Mouse (Mus musculus) kidney, embryonic 14.5 days (tissue): ENCODE results near the gene Olfr1347. TPM values are rescaled to one million over a fixed set of nuclear protein-coding genes. Genes with fewer than 3 reads are reported as not detected.
"Not testable (repeated sequence)": the region's sequence is repeated elsewhere in the genome, so short reads cannot be mapped to it uniquely, and the experiment has no call there.

Experiments used
- ATAC-seq: fragments of 200-750 bp; cut with Nextera tagmentation; 2 replicates; pipeline ENCODE4 v1.8.0; 2017; ENCODE audit warnings: moderate number of reproducible peaks, mild to moderate bottlenecking, moderate TSS enrichment, moderate library complexity; ENCODE audit not compliant: low FRiP score, low TSS enrichment
- H3K27ac ChIP-seq: fragments of 300-500 bp; sonication (generic); 2 replicates; pipeline ENCODE4 v1.5.1; 2014; ENCODE audit warnings: low read depth, mild to moderate bottlenecking, low read length, moderate library complexity, mixed read lengths
- H3K27me3 ChIP-seq: fragments of 300-500 bp; sonication (generic); 2 replicates; pipeline ENCODE4 v1.6.1; 2014; ENCODE audit warnings: mild to moderate bottlenecking, low read length; ENCODE audit not compliant: control insufficient read depth, insufficient read depth
- H3K36me3 ChIP-seq: fragments of 300-500 bp; sonication (generic); 2 replicates; pipeline ENCODE4 v1.6.1; 2014; ENCODE audit warnings: low read length, mixed read lengths; ENCODE audit not compliant: control insufficient read depth, insufficient read depth
- H3K4me1 ChIP-seq: fragments of 300-500 bp; sonication (generic); 2 replicates; pipeline ENCODE4 v1.6.1; 2014; ENCODE audit warnings: low read length, mixed read lengths; ENCODE audit not compliant: control insufficient read depth, insufficient read depth
- H3K4me2 ChIP-seq: fragments of 300-500 bp; sonication (generic); replicated peaks from 2 replicates; pipeline ENCODE4 v1.6.1; 2014; ENCODE audit warnings: low read depth, mild to moderate bottlenecking, low read length
- H3K4me3 ChIP-seq: fragments of 300-500 bp; sonication (generic); 2 replicates; pipeline ENCODE4 v1.5.1; 2014; ENCODE audit warnings: mild to moderate bottlenecking, low read length
- H3K9ac ChIP-seq: fragments of 300-500 bp; sonication (generic); 2 replicates; pipeline ENCODE4 v1.6.1; 2014; ENCODE audit warnings: low read depth, mild to moderate bottlenecking, low read length, moderate library complexity
- H3K9me3 ChIP-seq: fragments of 300-500 bp; sonication (generic); 2 replicates; pipeline ENCODE4 v1.6.1; 2016; ENCODE audit warnings: low read length; ENCODE audit not compliant: control insufficient read depth
- WGBS: fragments of 180-500 bp; shearing (Covaris S2); extraction: QIAGEN DNeasy Blood & Tissue Kit; methylation state at CpG from one replicate; pipeline ENCODE4 v1.1.7; 2014; 5-methylcytosine and 5-hydroxymethylcytosine counted together
- polyA plus RNA-seq: library from polyadenylated mRNA; unstranded; fragments of >200 nt; fragmentation: Nextera tagmentation; extraction: Ambion mirVana; gene quantifications from 2 replicates; pipeline ENCODE4 v1.2.1, GENCODE M21; 2014

Olfr1347 gene
- not detected in 2 replicates for polyA plus RNA-seq

DNA sequence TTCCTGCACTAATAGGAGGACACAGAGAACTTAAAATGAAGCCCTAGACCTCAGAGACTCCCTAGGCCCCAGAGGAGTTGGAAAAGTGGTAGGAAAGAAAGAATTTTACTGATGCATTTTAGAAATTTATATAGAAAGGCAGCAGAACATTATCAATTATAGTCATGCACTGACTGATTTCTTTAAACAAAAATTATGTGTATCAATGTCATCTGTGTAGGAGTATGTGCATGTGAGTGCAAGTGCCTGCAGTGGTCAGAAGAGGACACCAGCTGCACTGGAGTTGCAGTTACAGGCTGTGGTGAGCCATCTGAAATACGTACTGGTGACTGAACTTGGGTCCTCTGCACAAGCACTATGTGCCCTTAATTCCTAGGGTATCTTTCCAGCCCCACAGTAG is at the start of gene Olfr1347:
Gene Olfr1347, minus strand, starts transcription at position 101 of the 400 bp plus-strand sequence.
- H3K4me2 ChIP-seq = no peak within 1 kb of the TSS
- no peaks in the 10 kb centered on the region for H3K4me1 ChIP-seq
- no peaks in the 10 kb centered on the region for H3K36me3 ChIP-seq
- no peak for ATAC-seq
- H3K9me3 ChIP-seq = peaks cover 5% of the 10 kb centered on the region; the same call in 1 of the 2 replicates
- WGBS = 69% methylated on average over 1 of the region's 1 CpGs
- H3K27ac ChIP-seq = no peak within 1 kb of the TSS
- no peak within 1 kb of the TSS for H3K9ac ChIP-seq
- no peaks in the 10 kb centered on the region for H3K27me3 ChIP-seq
- H3K4me3 ChIP-seq = no peak within 1 kb of the TSS

DNA sequence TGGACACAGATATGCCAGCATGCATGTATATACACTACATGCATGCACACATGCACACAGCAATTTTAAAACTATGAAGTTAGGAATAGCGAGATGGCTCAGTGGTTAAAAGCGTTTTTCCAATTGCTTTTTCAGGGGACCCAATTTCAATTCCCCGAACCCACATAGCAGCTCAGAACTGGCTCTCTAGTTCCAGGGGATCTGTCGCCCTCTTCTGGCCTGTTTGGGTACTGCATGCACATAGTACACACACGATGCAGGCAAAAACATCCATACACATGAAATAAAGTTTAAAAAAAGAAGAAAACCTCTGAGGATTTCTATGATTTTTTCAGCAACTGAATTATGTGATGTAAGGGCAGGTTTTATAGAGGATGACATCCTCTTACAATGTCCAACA is 26.6 kb upstream of the Olfr1347 start:
- no peak overlapping the region for H3K27ac ChIP-seq
- H3K4me3 ChIP-seq = no peak overlapping the region
- H3K9ac ChIP-seq = no peak overlapping the region
- WGBS = 69% methylated on average over 5 of the region's 5 CpGs
- H3K36me3 ChIP-seq = no peaks in the 10 kb centered on the region
- no peaks in the 10 kb centered on the region for H3K4me1 ChIP-seq
- H3K4me2 ChIP-seq = no peak overlapping the region
- no peak for ATAC-seq
- peaks cover 5% of the 10 kb centered on the region for H3K9me3 ChIP-seq
- H3K27me3 ChIP-seq = no peaks in the 10 kb centered on the region

DNA sequence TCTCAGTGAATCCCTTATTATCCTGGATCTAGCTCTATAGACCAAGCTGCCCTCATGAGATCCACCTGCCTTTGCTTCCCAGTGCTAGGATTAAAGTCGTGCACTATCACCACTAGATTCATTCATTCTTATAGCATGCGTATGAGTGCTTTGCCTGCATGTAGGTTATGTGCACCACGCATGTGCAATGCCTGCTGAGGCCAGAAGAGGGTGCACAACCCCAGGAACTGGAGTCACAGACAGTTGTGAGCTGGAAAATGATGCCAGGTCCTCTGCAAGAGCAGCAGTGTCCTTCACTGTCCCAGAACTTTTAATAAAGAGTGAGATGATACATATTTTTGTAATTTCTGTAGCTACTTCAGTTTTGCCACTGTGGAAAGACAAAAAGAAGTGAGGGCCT is 25.4 kb upstream of the Olfr1347 start:
- WGBS = 71% methylated on average over 3 of the region's 3 CpGs
- Histone ChIP-seq H3K4me3 (no peak overlapping the region), H3K27ac (no peak overlapping the region), H3K4me2 (no peak overlapping the region), H3K9ac (no peak overlapping the region), H3K9me3 (peaks cover 5% of the 10 kb centered on the region), H3K4me1 (no peaks in the 10 kb centered on the region), H3K36me3 (no peaks in the 10 kb centered on the region), H3K27me3 (no peaks in the 10 kb centered on the region)
- ATAC-seq = no peak

DNA sequence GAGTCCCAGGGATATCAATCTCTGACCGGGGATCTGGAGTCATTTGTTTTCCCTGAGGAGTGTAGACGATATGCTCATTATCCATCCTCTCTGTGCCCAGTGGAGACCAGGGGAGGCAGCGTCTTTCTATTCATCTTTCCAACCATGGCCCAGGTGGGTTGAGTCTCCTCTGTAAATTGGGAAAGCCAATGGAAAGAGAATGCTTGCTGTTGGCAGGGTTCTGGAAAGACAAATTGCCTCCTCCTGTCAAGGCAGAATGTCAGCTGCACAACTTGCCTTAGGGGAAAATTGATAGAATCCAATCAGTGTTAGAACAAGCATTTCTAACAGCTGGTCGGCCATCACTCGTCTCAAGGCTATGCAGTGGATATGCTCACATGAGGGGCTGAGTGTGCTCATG is 23.3 kb upstream of the Olfr1347 start, which contains the start of gene Olfr1349:
Gene Olfr1349, minus strand, starts transcription at position 101 of the 400 bp plus-strand sequence.
- H3K4me3 ChIP-seq = no peak within 1 kb of the TSS
- no peaks in the 10 kb centered on the region for H3K4me1 ChIP-seq
- 82% methylated on average over 5 of the region's 5 CpGs for WGBS
- no peak within 1 kb of the TSS for H3K27ac ChIP-seq
- no peak within 1 kb of the TSS for H3K9ac ChIP-seq
- peaks cover 5% of the 10 kb centered on the region for H3K9me3 ChIP-seq
- no peaks in the 10 kb centered on the region for H3K27me3 ChIP-seq
- no peak within 1 kb of the TSS for H3K4me2 ChIP-seq
- ATAC-seq = no peak
- no peaks in the 10 kb centered on the region for H3K36me3 ChIP-seq

DNA sequence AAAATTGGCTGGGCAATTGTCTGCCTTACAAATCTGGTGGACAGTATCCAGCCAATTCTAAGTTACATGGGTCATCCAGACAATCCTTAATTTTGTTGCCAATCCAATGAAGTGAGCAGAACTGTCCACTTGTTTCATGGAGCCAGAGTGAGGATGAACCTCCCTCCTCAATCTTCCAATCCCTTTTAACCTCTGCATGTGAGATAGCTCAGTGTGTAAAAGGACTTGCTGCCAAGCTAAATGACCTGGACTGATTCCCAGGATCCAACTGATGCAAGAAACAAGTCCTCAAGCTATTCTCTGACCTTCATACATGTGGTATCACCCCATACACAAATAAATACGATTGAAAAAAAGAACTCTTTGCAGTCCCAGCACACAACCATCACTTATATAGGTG is 22.1 kb upstream of the Olfr1347 start:
- no peak for ATAC-seq
- no peak overlapping the region for H3K4me3 ChIP-seq
- H3K27ac ChIP-seq = no peak overlapping the region
- H3K9me3 ChIP-seq = peaks cover 5% of the 10 kb centered on the region
- H3K27me3 ChIP-seq = no peaks in the 10 kb centered on the region
- H3K36me3 ChIP-seq = no peaks in the 10 kb centered on the region
- H3K9ac ChIP-seq = no peak overlapping the region
- WGBS = 37% methylated on average over 1 of the region's 1 CpGs
- H3K4me2 ChIP-seq = no peak overlapping the region
- no peaks in the 10 kb centered on the region for H3K4me1 ChIP-seq

DNA sequence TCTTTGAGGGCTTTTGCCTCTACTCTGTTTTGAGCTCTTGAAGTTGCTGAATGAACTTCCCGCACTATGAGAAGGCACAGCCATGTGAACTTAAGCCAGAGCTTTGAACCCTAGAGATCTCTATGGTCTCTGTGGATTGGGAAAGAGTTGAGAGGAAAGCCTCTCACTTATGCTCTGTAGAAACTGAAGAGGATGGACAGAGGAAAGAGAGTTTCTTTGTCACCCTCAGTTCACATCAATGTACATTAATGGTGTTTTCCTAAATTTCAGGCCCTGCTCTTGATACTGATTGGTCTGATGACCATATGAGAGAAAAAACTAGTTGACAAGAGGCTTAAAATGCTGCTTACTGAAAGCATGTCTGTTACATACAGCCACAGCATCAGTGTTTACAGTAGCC is 9.1 kb upstream of the Olfr1347 start, which contains the start of gene Olfr1348:
Gene Olfr1348, minus strand, starts transcription at position 101 of the 400 bp plus-strand sequence.
- no peak for ATAC-seq
- Histone ChIP-seq H3K4me2 (no peak within 1 kb of the TSS), H3K4me1 (no peaks in the 10 kb centered on the region), H3K9me3 (no peaks in the 10 kb centered on the region), H3K27ac (no peak within 1 kb of the TSS), H3K36me3 (no peaks in the 10 kb centered on the region), H3K4me3 (no peak within 1 kb of the TSS), H3K9ac (no peak within 1 kb of the TSS), H3K27me3 (no peaks in the 10 kb centered on the region)
- 83% methylated on average over 1 of the region's 1 CpGs for WGBS

DNA sequence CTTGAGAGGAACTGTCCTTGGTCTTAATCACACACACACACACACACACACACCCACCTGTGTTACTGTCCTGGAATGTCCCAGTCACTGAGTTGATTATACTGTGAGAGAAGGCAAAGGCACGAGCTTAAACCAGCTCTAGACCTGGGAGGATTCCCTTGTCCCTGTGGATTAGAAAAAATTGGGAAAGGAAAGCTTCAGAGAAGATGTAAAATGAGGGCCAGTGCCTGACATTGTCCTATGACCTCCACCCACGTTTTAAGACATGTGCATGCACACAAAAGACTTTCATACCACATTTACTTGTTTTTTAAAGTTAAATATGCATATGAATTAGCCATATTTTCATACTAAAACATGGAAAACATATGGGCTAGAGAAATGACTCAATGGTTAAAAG is 12.7 kb downstream of the Olfr1347 start, which contains the start of gene Olfr5:
Gene Olfr5, minus strand, starts transcription at position 101 of the 400 bp plus-strand sequence.
- Histone ChIP-seq H3K36me3 (no peaks in the 10 kb centered on the region), H3K4me2 (no peak within 1 kb of the TSS), H3K4me3 (no peak within 1 kb of the TSS), H3K27ac (no peak within 1 kb of the TSS), H3K9ac (no peak within 1 kb of the TSS), H3K4me1 (no peaks in the 10 kb centered on the region), H3K27me3 (no peaks in the 10 kb centered on the region), H3K9me3 (0 out of 2 replicates have a peak, but pooled peaks cover 2% of the 10 kb centered on the region)
- ATAC-seq = no peak
- 38% methylated on average over 2 of the region's 2 CpGs for WGBS

DNA sequence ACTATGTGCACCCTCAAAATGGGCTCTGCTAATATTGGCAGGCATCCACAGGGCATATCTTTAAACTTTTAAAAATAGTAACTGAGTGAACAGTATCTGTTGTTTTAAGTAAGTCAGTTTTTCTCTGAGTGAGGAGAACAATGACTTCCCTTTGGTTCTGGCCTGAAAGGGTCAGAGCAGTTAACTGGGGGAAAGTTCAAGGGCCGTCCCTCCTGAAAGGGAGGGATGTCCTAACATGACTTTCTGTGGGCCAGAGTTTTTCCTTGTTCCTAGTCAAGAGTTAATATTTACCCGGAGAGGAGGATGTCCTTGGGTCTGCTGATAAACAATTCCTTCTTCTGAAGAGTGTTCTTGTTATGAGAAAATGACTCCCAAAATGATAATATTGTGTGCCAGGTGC is 21.9 kb downstream of the Olfr1347 start:
- H3K4me3 ChIP-seq, H3K9me3 ChIP-seq, H3K27me3 ChIP-seq, H3K27ac ChIP-seq, H3K36me3 ChIP-seq, H3K9ac ChIP-seq, H3K4me1 ChIP-seq, H3K4me2 ChIP-seq, ATAC-seq: not testable (repeated sequence)
- whole genome bisulfite sequencing = 92% methylated on average over 2 of the region's 2 CpGs

DNA sequence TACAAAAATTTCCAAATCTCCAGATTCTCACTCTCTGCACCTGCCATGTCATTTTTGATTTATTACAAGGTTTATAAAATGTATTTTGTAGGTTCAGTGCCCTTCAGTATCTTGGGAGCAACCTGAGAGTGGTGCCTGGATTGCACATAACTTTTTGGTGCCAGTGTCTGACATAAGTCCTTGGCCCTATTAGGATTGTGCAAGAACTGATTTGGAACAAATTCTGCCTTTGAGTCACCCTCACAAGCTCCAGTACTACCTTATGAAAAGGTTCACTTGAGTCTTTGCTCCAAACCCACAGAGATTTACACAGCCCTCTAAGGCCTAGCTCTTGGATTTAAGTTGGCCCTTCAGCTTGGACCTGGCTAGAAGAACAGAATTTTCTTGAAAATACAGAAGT is 32.6 kb downstream of the Olfr1347 start, which contains the start of gene Olfr1346:
Gene Olfr1346, plus strand, starts transcription at position 151 of the 400 bp plus-strand sequence.
- no peaks in the 10 kb centered on the region for H3K4me1 ChIP-seq
- no peak within 1 kb of the TSS for H3K27ac ChIP-seq
- no peak within 1 kb of the TSS for H3K4me3 ChIP-seq
- no peak within 1 kb of the TSS for H3K9ac ChIP-seq
- H3K9me3 ChIP-seq = no peaks in the 10 kb centered on the region
- H3K36me3 ChIP-seq = no peaks in the 10 kb centered on the region
- no peaks in the 10 kb centered on the region for H3K27me3 ChIP-seq
- no peak within 1 kb of the TSS for H3K4me2 ChIP-seq
- no peak for ATAC-seq
